Mouse (Mus musculus) MEL (cell line): ENCODE data around the gene Zdhhc3. TPM values are rescaled to one million over a fixed set of nuclear protein-coding genes. Genes with fewer than 3 reads are reported as not detected.

Experiments used
- DNase-seq: peaks from one replicate; pipeline ENCODE4 v3.0.0; 2011; ENCODE audit warnings: low read depth, low spot score
- H3K27ac ChIP-seq: 2 replicates; pipeline ENCODE4 v1.5.1; 2012; ENCODE audit warnings: low read depth, mild to moderate bottlenecking, control low read depth, low read length, moderate library complexity; ENCODE audit not compliant: control insufficient read depth
- H3K27me3 ChIP-seq, 2 experiments: fragments of 150-350 bp in 1 of 2; sonication (generic) in 1 of 2; 2 replicates each; pipeline ENCODE4 v1.6.1; 2012; ENCODE audit warnings: low read length in 2 of 2, mild to moderate bottlenecking in 2 of 2, improper control_type of control experiment in 1 of 2, moderate library complexity in 1 of 2; ENCODE audit not compliant: insufficient read depth in 2 of 2, control insufficient read depth in 1 of 2
- H3K36me3 ChIP-seq, 2 experiments: 2 replicates each; pipeline ENCODE4 v1.6.1; 2012 to 2014; ENCODE audit warnings: low read length in 2 of 2, improper control_type of control experiment in 1 of 2, inconsistent platforms in 1 of 2, mild to moderate bottlenecking in 1 of 2; ENCODE audit not compliant: insufficient read depth in 2 of 2, control insufficient read depth in 1 of 2
- H3K4me1 ChIP-seq, 2 experiments: fragments of 150-350 bp in 1 of 2; sonication (generic) in 1 of 2; 2 replicates each; pipeline ENCODE4 v1.6.1; 2012; ENCODE audit warnings: low read length in 2 of 2, improper control_type of control experiment in 1 of 2, mild to moderate bottlenecking in 1 of 2; ENCODE audit not compliant: insufficient read depth in 2 of 2, control insufficient read depth in 1 of 2
- H3K4me3 ChIP-seq, 2 experiments: fragments of 150-350 bp in 1 of 2; sonication (generic) in 1 of 2; 2 replicates each; pipeline ENCODE4 v1.5.1; 2012; ENCODE audit warnings: low read depth in 2 of 2, low read length in 2 of 2, mild to moderate bottlenecking in 2 of 2, moderate library complexity in 2 of 2, control low read depth in 1 of 2, improper control_type of control experiment in 1 of 2; ENCODE audit not compliant: control insufficient read depth in 1 of 2, insufficient read depth in 1 of 2
- H3K79me2 ChIP-seq: 2 replicates; pipeline ENCODE4 v1.6.1; 2012; ENCODE audit warnings: mild to moderate bottlenecking, low read length, moderate library complexity; ENCODE audit not compliant: control insufficient read depth, poor library complexity, insufficient read depth
- H3K9ac ChIP-seq: 2 replicates; pipeline ENCODE4 v1.6.1; 2012; ENCODE audit warnings: low read depth, mild to moderate bottlenecking, control low read depth, low read length, moderate library complexity; ENCODE audit not compliant: control insufficient read depth, poor library complexity, severe bottlenecking
- H3K9me3 ChIP-seq: fragments of 150-350 bp; sonication (generic); replicated peaks from 2 replicates; pipeline ENCODE4 v1.6.1; 2012; ENCODE audit warnings: mild to moderate bottlenecking, low read length, improper control_type of control experiment, moderate library complexity; ENCODE audit not compliant: insufficient read depth
- CHD1 ChIP-seq: IDR thresholded peaks from 2 replicates; pipeline ENCODE4 v1.6.1; 2012; ENCODE audit warnings: low read depth, mild to moderate bottlenecking, inconsistent platforms, low read length, improper control_type of control experiment
- CTCF ChIP-seq, 3 experiments: IDR thresholded peaks in 2 of 3; conservative IDR thresholded peaks in 1 of 3; 2 replicates each; pipeline ENCODE4 v1.5.1; 2011 to 2012; ENCODE audit warnings: low read length in 3 of 3, low read depth in 2 of 3, mild to moderate bottlenecking in 2 of 3, improper control_type of control experiment in 1 of 3, inconsistent platforms in 1 of 3, mixed read lengths in 1 of 3, moderate library complexity in 1 of 3; ENCODE audit not compliant: control insufficient read depth in 1 of 3, insufficient read depth in 1 of 3, poor library complexity in 1 of 3, severe bottlenecking in 1 of 3
- E2F4 ChIP-seq: IDR thresholded peaks from 2 replicates; pipeline ENCODE4 v1.6.1; 2011; ENCODE audit warnings: low read depth, low read length, improper control_type of control experiment, borderline replicate concordance
- ELF1 ChIP-seq: IDR thresholded peaks from 2 replicates; pipeline ENCODE4 v1.6.1; 2014; ENCODE audit warnings: low read depth, mild to moderate bottlenecking, inconsistent platforms, low read length, improper control_type of control experiment, moderate library complexity
- GATA1 ChIP-seq: IDR thresholded peaks from 2 replicates; pipeline ENCODE4 v1.6.1; 2011; ENCODE audit warnings: low read depth, low read length, improper control_type of control experiment
- HCFC1 ChIP-seq: IDR thresholded peaks from 2 replicates; pipeline ENCODE4 v1.6.1; 2012; ENCODE audit warnings: low read depth, mild to moderate bottlenecking, inconsistent platforms, low read length, improper control_type of control experiment, moderate library complexity
- KAT2A ChIP-seq: conservative IDR thresholded peaks from 2 replicates; pipeline ENCODE4 v1.6.1; 2012; ENCODE audit warnings: low read depth, low read length, improper control_type of control experiment, inconsistent platforms
- MAFK ChIP-seq: IDR thresholded peaks from 2 replicates; pipeline ENCODE4 v1.6.1; 2011; ENCODE audit warnings: low read depth, mild to moderate bottlenecking, low read length, improper control_type of control experiment, borderline replicate concordance
- MAZ ChIP-seq: IDR thresholded peaks from 2 replicates; pipeline ENCODE4 v1.6.1; 2012; ENCODE audit warnings: low read depth, mild to moderate bottlenecking, inconsistent platforms, low read length, improper control_type of control experiment
- MYC ChIP-seq: IDR thresholded peaks from 2 replicates; pipeline ENCODE4 v1.6.1; 2011; ENCODE audit warnings: low read depth, mild to moderate bottlenecking, low read length, improper control_type of control experiment, moderate library complexity
- POLR2AphosphoS2 ChIP-seq: IDR thresholded peaks from 2 replicates; pipeline ENCODE4 v1.6.1; 2011; ENCODE audit warnings: low read length, improper control_type of control experiment
- RAD21 ChIP-seq: IDR thresholded peaks from 2 replicates; pipeline ENCODE4 v1.6.1; 2011; ENCODE audit warnings: mild to moderate bottlenecking, low read depth, low read length, improper control_type of control experiment
- RCOR1 ChIP-seq: IDR thresholded peaks from 2 replicates; pipeline ENCODE4 v1.6.1; 2012; ENCODE audit warnings: low read depth, mild to moderate bottlenecking, inconsistent platforms, low read length, improper control_type of control experiment
- TAL1 ChIP-seq: IDR thresholded peaks from 2 replicates; pipeline ENCODE4 v1.6.1; 2012; ENCODE audit warnings: mild to moderate bottlenecking, inconsistent platforms, low read length, moderate library complexity, mixed read lengths
- TCF12 ChIP-seq: IDR thresholded peaks from 2 replicates; pipeline ENCODE4 v1.6.1; 2014; ENCODE audit warnings: low read depth, mild to moderate bottlenecking, inconsistent platforms, low read length, improper control_type of control experiment, moderate library complexity
- ZC3H11A ChIP-seq: IDR thresholded peaks from 2 replicates; pipeline ENCODE4 v1.6.1; 2012; ENCODE audit warnings: low read depth, mild to moderate bottlenecking, inconsistent platforms, low read length, improper control_type of control experiment
- ZMIZ1 ChIP-seq: IDR thresholded peaks from 2 replicates; pipeline ENCODE4 v1.6.1; 2012; ENCODE audit warnings: low read depth, mild to moderate bottlenecking, inconsistent platforms, low read length, improper control_type of control experiment, moderate library complexity
- polyA plus RNA-seq, 2 experiments: library from polyadenylated mRNA; stranded (reverse) in 1 of 2; unstranded in 1 of 2; fragments of >175 nt in 1 of 2; fragments of >200 nt in 1 of 2; gene quantifications; 2 replicates each; pipeline versions ENCODE4 v1.2.1 to v1.2.4; 2012; ENCODE audit warnings: low replicate concordance in 2 of 2, low read depth in 1 of 2; ENCODE audit not compliant: insufficient read length in 2 of 2, insufficient read depth in 1 of 2, missing spikeins in 1 of 2
- total RNA-seq: library from RNA; depleted of rRNA; stranded (reverse); fragments of 300-350 nt; gene quantifications from 2 replicates; pipeline ENCODE4 v1.2.3, GENCODE M21; 2012

Gene Zdhhc3
- total and polyA plus RNA-seq, 3 experiments: 51.8 to 98.1 (median 92.0) TPM

DNA sequence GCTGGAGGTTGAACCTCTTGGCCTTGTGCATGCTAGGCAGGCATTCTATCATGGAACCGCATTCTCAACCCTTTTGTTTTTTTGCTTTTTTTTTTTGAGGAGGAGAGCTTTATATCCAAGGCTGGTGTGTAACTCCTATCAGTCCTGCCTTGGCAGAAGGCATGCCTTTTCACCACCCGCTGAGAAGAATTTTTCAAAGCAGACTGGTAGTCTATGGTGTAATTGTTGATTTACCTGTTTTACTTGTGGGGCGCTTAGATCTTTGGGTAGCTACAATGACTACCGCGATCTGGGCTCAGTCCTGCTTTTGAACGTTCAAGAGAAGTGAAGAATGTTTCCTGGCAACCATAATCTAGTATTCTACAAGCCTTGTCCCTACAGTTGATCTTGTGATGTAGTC lies 926 bp upstream of the Zdhhc3 start:
- H3K27ac ChIP-seq: no peak overlapping the region
- H3K9me3 ChIP-seq: no peaks in the 10 kb centered on the region
- H3K79me2 ChIP-seq: peaks cover 41% of the 10 kb centered on the region
- no peaks in the 10 kb centered on the region for H3K27me3 ChIP-seq
- TF ChIP-seq RAD21: no peak
- no peak for TF ChIP-seq TAL1
- TF ChIP-seq ELF1: no peak
- no peak for TF ChIP-seq MYC
- TF ChIP-seq HCFC1: no peak
- TF ChIP-seq CHD1: no peak
- no peak for TF ChIP-seq KAT2A
- TF ChIP-seq TCF12: no peak
- TF ChIP-seq CTCF (IDR thresholded peaks at IDR 0.05 in 2 of 3, conservative IDR thresholded peaks at IDR 0.05 in 1 of 3; ENCODE audit: control insufficient read depth in 1 of 3, insufficient read depth in 1 of 3, low read depth in 2 of 3, low read length in 3 of 3, poor library complexity in 1 of 3, severe bottlenecking in 1 of 3): no peak
- TF ChIP-seq RCOR1: no peak
- TF ChIP-seq GATA1: no peak
- TF ChIP-seq MAZ: no peak
- no peak for TF ChIP-seq POLR2AphosphoS2
- TF ChIP-seq E2F4: no peak
- TF ChIP-seq ZMIZ1: no peak
- peak overlapping the region; percentile 81 to 96 for H3K4me3 ChIP-seq
- H3K9ac ChIP-seq: peak overlapping the region; percentile 93
- peaks cover 2 to 17% of the 10 kb centered on the region in 2 experiments; a peak in 3 of 4 replicates for H3K36me3 ChIP-seq
- DNase-seq: no peak
- peaks cover 5 to 11% of the 10 kb centered on the region in 2 experiments; a peak in 3 of 4 replicates for H3K4me1 ChIP-seq

GRCm38 (mm10) chr9:123111751-123112221 lies 1.2 kb downstream of the Zdhhc3 start:
- H3K9ac ChIP-seq: peak overlapping the region; percentile 97
- peak; percentile 55 for DNase-seq
- peaks cover 5 to 11% of the 10 kb centered on the region in 2 experiments; a peak in 3 of 4 replicates for H3K4me1 ChIP-seq
- H3K27me3 ChIP-seq: no peaks in the 10 kb centered on the region
- peaks cover 2 to 17% of the 10 kb centered on the region in 2 experiments; a peak in 3 of 4 replicates for H3K36me3 ChIP-seq
- peaks cover 42% of the 10 kb centered on the region for H3K79me2 ChIP-seq
- peak overlapping the region; percentile 85 to 96 for H3K4me3 ChIP-seq
- no peak overlapping the region for H3K27ac ChIP-seq
- TF ChIP-seq ELF1 (peak; percentile 17; the same call in 1 of the 2 replicates), MAFK (no peak), ZMIZ1 (no peak), MYC (no peak), HCFC1 (no peak), ZC3H11A (no peak)
- TF ChIP-seq, all 39 proteins: peak for 1
- H3K9me3 ChIP-seq: no peaks in the 10 kb centered on the region
